Mouse (Mus musculus) lung, postnatal 0 days (tissue): ENCODE data around the gene Uvrag.

Source experiments
- CTCF ChIP-seq: IDR thresholded peaks from 2 replicates; pipeline ENCODE4 v1.5.1; 2016; ENCODE audit warnings: antibody characterized with exemption, mild to moderate bottlenecking
- EP300 ChIP-seq: IDR thresholded peaks from 2 replicates; pipeline ENCODE4 v1.6.1; 2016; ENCODE audit warnings: antibody characterized with exemption, mild to moderate bottlenecking, control low read depth

- no peak for TF ChIP-seq EP300
- TF ChIP-seq CTCF: no peak
Measured at GRCm38 (mm10) chr7:99061056-99061680, 79.8 kb downstream of the Uvrag start.
